Mouse (Mus musculus) urinary bladder, adult 18-20 months (tissue): ENCODE data around the gene Upf3b.
"Not testable (repeated sequence)": the region's sequence is repeated elsewhere in the genome, so short reads cannot be mapped to it uniquely, and the experiment has no call there.

Experiments used
- DNase-seq, 2 experiments: peaks; one replicate each; pipeline ENCODE4 v3.0.0; 2022; ENCODE audit warnings: low spot score in 2 of 2, mixed read lengths in 2 of 2

Gene Upf3b

DNA sequence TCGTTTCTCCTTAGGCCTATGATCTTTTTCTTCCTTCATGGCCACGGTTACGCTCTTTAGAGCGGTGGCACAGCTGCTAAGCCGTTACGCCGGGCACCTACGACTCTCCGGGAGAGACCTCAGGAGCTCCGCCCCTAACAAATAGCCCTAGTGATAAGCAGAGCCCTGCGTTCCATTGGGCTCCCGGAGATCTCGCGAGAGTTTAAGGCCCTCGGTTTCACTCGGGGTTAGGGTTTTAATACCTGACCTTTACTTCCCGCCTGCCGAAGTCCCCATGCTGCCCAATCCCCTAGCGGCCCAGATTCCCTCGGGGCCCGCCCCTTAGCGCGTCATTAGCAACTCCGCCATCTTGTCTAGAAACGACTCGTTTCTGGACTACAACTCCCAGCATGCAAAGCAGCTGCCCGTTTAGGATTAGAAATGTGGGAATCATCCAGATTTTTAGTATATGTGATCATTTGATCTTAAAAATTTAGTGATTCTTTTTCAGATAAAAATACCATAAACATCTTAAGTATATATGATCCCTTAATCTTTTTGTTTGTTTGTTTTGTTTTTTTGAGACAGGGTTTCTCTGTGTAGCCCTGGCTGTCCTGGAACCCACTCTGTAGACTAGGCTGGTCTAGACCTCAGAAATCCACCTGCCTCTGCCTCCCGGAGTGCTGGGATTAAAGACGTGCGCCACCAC lies at the start of gene Upf3b:
TSS of gene Upf3b (minus strand) at position 130 of the 688 bp plus-strand sequence.
- peak; percentile 46 to 88 for DNase-seq

GRCm38 (mm10) chrX:37157839-37158238 lies 47.7 kb upstream of the Upf3b start:
- no peak for DNase-seq

DNA sequence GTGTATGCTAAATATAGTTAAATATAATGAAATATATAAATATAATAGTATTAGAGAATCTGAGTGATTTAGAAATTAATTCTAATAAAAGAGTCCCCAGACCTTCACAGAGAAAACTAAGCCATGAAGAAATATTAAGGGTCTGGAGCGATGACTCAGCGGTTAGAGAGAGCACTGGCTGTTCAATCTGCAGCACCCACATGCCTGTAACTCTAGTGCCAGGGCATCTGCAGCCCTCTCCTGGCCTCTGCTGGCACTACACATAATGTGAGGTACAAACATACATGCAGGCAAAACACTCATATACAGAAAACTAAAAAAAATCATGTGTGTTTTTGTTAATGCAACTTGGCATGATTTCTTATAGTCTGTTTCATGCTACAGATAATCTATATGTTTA lies 34.8 kb upstream of the Upf3b start:
- no peak for DNase-seq

DNA sequence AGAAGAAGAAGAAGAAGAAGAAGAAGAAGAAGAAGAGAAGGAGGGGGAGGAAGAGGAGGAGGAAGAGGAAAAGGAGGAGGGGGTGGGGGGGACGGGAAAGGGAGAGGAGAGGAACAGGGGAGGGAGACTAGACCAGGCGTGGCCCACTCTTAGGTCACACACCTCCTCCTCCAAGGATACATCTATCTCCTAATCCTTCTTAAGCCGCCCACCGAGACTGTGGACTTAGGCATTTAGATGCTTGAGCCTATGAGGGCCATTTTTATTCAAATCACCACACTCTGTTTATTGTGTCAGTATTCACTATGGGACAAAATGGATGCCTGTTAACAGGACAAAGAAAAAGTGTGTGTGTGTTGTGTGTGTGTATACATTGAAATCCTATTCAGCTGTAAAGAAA lies 34.4 kb upstream of the Upf3b start:
- DNase-seq: not testable (repeated sequence)

DNA sequence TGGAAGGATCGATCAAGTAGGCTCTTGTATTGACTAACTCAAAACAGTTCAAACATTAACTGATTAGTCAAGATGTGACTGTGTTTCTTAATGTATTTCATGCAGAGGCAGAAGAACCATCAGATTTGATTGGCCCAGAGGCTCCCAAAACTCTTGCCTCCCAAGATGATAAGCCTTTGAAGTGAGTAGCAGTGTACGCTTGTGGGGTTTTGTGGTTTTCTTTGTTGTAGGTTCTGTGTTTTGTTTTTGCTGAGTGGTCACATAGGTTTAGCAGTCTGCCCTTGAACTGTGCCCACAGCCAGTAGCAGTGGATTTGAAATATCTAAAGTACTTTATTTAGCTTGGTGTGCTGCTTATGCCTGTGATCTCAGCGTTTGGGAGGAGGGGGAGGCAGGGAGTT lies 31.6 kb upstream of the Upf3b start:
- no peak for DNase-seq

- DNase-seq: peak; percentile 45 to 47
These were observed 16.7 kb upstream of the Upf3b start, which contains the start of gene Nkap for GRCm38 (mm10) chrX:37126671-37127358. Gene Nkap (plus strand): TSS chrX:37126795.

- no peak for DNase-seq
These were observed 15.4 kb upstream of the Upf3b start for GRCm38 (mm10) chrX:37125511-37125910.

DNA sequence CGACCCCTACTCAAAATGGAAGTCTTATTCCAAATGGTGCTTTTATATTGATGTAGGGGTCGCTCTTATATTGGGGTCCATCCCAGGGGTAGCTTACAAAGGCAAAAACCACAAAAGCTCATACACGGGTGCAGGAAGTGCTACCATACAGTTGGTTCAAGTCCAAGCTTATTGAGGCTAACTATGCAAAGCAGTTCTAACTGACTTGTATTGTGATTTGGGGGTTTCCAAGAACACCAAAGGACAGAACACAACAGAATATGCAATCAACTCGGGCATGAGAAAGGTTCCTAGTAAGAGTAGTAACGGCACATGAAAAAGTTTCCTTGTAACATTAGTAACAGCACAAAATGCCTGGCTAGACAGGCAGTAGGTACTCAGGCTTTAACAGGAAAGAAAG lies 10.1 kb upstream of the Upf3b start:
- no peak for DNase-seq

DNA sequence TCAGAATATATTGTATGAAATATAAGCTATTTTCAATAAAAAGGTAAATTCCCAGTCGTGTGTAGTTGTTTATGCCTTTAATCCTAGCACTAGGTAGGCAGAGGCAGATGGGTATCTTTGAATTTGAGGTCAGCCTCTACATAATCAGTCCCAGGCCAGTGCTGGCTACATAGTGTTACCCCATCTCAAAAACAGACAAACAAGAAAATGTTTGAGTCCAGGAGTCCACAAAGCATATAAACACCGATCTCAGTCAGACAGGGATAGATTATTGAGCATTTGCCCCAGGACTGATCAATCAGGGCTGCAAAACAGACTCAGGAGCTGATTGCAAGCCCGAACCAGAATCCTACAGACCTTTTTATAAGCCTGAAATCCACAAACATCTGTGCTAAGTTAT lies 9.5 kb upstream of the Upf3b start:
- DNase-seq: no peak

DNA sequence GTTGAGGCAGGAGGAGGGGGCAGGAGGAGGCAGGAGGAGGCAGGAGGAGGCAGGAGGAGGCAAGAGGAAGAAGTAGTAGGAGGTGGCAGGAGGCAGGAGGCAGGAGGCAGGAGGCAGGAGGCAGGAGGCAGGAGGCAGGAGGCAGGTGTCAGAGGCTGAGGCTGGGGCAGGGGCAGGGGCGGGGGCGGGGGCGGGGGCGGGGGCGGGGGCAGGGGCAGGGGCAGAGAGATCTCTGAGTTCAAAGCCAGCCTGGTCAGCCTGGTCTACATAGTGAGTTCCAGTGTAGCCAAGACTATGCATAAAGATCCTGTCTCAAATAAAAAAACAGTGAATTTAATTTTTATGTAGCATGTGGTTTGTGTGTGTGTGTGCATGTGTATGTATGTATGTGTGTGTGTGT lies 7.0 kb upstream of the Upf3b start:
- DNase-seq: no peak

DNA sequence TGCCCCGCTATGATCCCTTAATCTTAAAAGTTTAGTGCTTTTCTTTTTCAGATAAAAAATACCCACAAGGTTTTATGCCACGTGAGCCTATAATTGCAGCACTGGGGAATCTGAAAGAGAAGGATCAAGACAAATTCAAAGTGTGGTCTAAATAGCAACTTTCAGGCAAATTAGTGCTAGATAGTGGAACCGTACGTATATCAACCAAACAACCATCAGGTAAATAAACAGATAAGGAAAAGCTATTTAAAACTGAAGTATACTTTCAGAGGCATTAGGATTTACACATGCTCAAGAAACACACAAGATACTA lies 715 bp upstream of the Upf3b start:
- no peak for DNase-seq

DNA sequence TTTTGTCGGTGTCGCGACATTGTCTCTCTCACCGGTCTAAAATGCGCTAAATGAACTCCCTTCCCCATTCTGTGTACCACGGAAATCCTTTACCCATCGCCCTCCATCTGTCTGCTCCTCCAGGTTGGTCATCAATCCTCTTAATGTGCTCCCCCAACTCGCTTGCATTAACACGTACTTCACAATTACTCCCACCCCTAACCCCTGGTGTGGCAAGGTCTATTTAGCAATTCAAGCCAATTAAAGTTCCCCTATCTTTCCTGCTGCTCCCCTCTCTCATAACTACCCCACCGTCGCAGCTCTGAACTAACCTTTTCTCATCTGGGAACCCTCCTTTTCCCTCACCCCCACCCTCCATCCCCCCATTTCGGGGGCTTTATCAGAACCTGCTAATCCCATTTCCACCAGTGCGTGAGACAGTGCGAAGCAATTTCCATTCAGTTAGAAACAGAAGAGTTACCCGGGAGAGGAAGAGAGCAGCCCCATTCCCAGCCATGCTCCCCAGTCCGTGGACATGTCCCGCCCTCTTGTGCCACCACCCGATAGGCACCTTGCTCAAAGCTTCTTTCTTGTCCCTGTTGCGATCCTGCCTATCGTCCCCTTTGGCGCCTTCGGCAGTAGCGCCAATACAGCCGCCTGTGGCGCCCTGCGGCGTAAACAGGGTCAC lies 463 bp downstream of the Upf3b start:
- DNase-seq: no peak

DNA sequence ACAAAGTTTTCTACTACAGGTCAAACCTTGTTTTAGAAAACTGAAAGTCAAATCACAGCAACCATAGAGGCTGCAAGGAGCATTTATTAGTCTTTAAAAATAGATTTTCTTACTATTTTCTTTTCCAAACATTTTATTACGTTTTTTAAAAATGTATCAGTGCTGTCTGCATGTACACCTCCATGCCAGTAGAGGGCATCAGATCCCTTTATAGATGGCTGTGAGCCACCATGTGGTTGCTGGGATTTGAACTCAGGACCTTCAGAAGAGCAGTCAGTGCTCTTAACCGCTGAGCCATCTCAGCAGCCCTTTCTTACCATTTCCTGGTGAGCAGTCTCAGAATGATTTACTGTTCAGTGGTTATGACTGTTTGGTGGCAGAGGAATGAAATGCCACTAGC lies 6.3 kb downstream of the Upf3b start:
- no peak for DNase-seq

- no peak for DNase-seq
These were observed 11.4 kb downstream of the Upf3b start for GRCm38 (mm10) chrX:37098681-37099080.

GRCm38 (mm10) chrX:37095106-37095768 lies 14.9 kb downstream of the Upf3b start:
- DNase-seq: no peak

GRCm38 (mm10) chrX:37091457-37091856 lies 18.7 kb downstream of the Upf3b start:
- no peak for DNase-seq

DNA sequence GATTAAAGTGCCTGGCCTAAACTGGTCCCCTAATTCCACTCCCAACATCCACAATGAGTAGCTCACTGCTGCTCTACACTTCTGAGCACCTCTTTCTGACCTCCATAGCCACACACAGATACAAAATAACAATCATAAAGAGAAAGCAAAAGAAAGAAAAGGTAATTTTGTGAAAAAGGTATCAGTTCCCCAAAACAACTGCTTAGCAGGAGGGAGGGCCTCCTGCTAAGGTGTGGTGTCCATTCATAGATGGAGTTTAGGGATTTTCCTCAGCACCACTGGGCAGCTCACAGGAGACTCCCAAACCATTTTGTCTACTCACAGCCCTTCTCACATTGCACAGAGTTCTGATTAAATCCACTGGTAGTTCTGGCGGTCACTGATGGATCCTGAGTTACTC lies 21.3 kb downstream of the Upf3b start:
- DNase-seq: no peak

DNA sequence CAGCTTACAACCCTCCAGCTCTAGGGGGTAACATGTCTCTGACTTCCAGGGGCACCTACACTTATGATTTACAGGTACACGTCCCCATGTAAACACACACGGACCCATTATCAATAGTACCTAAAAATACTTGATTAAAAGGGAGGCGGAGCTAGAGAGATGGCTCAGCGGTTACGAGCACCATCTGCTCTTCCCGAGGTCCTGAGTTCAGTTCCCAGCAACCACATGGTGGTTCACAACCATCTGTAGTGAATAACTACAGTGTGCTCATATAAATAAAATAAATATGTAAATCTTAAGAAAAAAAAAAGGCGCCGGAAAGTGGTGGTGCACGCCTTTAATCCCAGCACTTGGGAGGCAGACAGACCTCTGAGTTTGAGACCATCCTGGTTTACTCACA lies 24.5 kb downstream of the Upf3b start:
- DNase-seq: no peak

DNA sequence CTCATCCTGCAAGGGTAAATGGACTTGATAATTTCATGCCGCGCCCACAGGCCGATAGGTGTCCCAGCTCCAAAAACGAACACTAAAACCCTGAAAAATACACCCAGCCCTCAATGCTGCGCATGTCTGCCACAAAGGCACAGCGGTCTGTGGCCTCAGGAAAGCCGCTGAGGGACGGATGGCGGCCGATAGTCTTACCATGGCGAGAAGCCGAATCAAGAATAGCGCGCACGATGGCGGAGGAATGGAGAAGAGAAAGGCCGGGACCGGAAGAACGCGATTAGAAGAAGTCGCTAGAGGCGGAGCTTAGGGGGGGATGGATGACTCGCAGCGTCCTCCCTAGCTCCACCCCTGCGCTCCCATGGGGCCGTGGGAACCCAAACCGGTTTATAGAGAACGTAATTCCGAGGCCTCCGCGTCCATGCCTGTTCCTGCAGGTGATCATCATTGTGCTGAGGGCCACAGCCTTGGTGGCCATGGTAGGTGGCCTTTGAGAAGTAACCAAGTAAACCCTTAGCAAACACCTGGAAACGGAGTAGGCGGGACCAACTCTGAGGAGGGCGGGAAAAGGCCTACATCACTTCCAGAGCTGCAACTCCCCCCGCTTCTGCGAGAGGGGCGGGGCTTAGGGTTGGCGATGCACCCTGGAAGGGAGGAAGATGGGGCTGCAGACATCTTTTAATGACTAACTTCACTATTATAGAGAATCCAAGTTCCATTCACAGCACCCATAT lies 25.0 kb downstream of the Upf3b start, which contains the start of gene Rpl39:
TSS of gene Rpl39 (minus strand) at position 476 of the 734 bp plus-strand sequence.
- peak; percentile 68 to 80 for DNase-seq

- DNase-seq: no peak
These were observed 25.7 kb downstream of the Upf3b start for GRCm38 (mm10) chrX:37084318-37084926.

- no peak for DNase-seq
These were observed 28.9 kb downstream of the Upf3b start for GRCm38 (mm10) chrX:37081194-37081593.
